Mouse (Mus musculus): Measurements from ENCODE around the gene Ndufs5.

DNA sequence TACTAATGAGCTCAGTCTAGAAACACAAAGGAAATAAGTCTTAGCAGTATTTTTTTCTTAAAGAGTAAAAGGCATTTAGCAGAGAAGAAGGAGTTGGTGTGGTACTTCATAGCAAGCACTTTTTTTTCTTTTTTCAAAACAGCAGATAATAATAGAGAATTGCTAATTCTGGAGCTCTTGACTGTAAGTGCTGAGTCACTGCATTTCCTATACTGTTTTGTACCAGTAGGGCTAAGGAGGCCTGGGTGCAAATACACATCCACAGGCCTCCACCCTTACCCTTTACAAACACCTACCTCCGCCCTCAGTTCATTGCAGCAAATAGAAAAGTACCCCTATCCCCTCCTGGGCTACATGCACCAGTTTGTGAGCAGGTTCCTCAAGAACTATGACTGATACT lies 51.5 kb downstream of the Ndufs5 start:
- TF ChIP-seq POLR2A (IDR thresholded peaks at IDR 0.05; ENCODE audit: low read depth, low read length) (no peak), CTCF (conservative IDR thresholded peaks at IDR 0.05; ENCODE audit: insufficient read depth, insufficient read length, low read depth, low read length) (no peak)

Data from kidney, adult 2 months (tissue).